In the genomic region with DNA sequence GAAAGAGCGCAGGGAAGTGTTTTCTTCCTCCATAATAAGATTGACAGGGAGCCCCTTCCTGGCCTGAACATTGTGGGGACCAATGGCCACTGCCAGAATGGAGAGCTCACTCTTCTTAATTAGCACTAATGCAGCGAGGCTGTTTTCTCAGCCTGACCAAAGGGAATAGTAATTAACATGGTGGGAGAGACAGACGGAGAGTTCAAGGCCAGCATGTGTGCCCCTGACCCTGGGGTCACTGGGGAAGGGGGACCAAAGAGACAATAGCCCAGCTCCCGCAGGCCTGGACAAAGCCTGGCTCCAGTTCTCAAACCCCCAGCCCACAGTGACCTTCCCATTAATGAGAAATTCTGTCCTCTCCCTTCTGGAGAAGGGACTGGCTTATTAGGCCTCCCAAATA, we compare ENCODE assay signal across 25 mouse cellular contexts.
DNase-seq lines count a peak whose midpoint lies in the region; ATAC-seq and TF ChIP-seq lines count a peak whose summit lies in the region.
"Had no signal": no experiment of that assay in that cellular context is flagged by ENCODE, and none has a peak within 500 bp of the region (broad histone marks: within the 10 kb centered on the region; RNA-seq: fewer than 3 reads in every experiment).

No protein-coding gene starts in this region.

- DNase-seq in forebrain, embryonic 14.5 days (ENCODE audit: low spot score), result no peak
- no peak for DNase-seq in midbrain, postnatal 0 days (ENCODE audit: low spot score)
- peak; percentile 27 for DNase-seq in embryonic facial prominence, embryonic 14.5 days (ENCODE audit: low spot score)
- DNase-seq in retina, postnatal 1 day, result peak; percentile 56
- no peak for DNase-seq in left cerebral cortex, postnatal 36 days (ENCODE audit: low spot score in 2 of 2)
- DNase-seq: B cell, adult 2 months; cerebellum, adult 18-20 months; cerebellum, postnatal 14 days; gastrocnemius, postnatal 36 days; heart, postnatal 4 days; layer of hippocampus, adult 9-11 months; lung, postnatal 4 days; right cerebral cortex, postnatal 14 days; thymus, adult 2 months had no signal

- H3K4me2 ChIP-seq in forebrain, embryonic 14.5 days (ENCODE audit: low read length), result no peak overlapping the region
- H3K4me2 ChIP-seq in forebrain, embryonic 15.5 days (replicated peaks), result no peak overlapping the region
- no peak overlapping the region for H3K4me2 ChIP-seq in midbrain, embryonic 12.5 days (replicated peaks)
- no peak overlapping the region for H3K4me2 ChIP-seq in midbrain, postnatal 0 days (ENCODE audit: low read depth, low read length, poor library complexity, severe bottlenecking)
- no peak overlapping the region for H3K4me2 ChIP-seq in embryonic facial prominence, embryonic 14.5 days (ENCODE audit: low read depth, low read length)
- H3K4me2 ChIP-seq: kidney, embryonic 15.5 days; limb, embryonic 15.5 days; lung, embryonic 15.5 days had no signal

- H3K27ac ChIP-seq in forebrain, embryonic 14.5 days (ENCODE audit: low read depth, low read length), result 0 out of 2 replicates have a peak overlapping the region, but pooled peaks have one; percentile 16
- H3K27ac ChIP-seq in forebrain, embryonic 15.5 days (replicated peaks), result no peak overlapping the region
- H3K27ac ChIP-seq in midbrain, embryonic 12.5 days (replicated peaks), result 0 out of 2 replicates have a peak overlapping the region, but pooled peaks have one; percentile 17
- no peak overlapping the region for H3K27ac ChIP-seq in midbrain, postnatal 0 days (ENCODE audit: low read depth, low read length)
- no peak overlapping the region for H3K27ac ChIP-seq in embryonic facial prominence, embryonic 14.5 days (replicated peaks; ENCODE audit: low read depth, low read length)
- H3K27ac ChIP-seq: kidney, embryonic 15.5 days; limb, embryonic 15.5 days; liver, embryonic 14.5 days; lung, embryonic 15.5 days; stomach, postnatal 0 days had no signal

- 11% methylated on average over 4 of the region's 4 CpGs for WGBS in forebrain, embryonic 14.5 days
- 14% methylated on average over 4 of the region's 4 CpGs for WGBS in forebrain, embryonic 15.5 days
- WGBS in midbrain, embryonic 12.5 days, result 46% methylated on average over 4 of the region's 4 CpGs
- WGBS in midbrain, postnatal 0 days, result 50% methylated on average over 4 of the region's 4 CpGs
- 49% methylated on average over 4 of the region's 4 CpGs for WGBS in embryonic facial prominence, embryonic 14.5 days

- no peak for ATAC-seq in forebrain, embryonic 14.5 days
- ATAC-seq in forebrain, embryonic 15.5 days (replicated peaks), result no peak
- ATAC-seq in midbrain, embryonic 12.5 days (ENCODE audit: low FRiP score, low read depth), result no peak
- no peak for ATAC-seq in midbrain, postnatal 0 days (ENCODE audit: low FRiP score)
- no peak; the same call in 1 of the 2 replicates for ATAC-seq in embryonic facial prominence, embryonic 14.5 days (ENCODE audit: low read depth)
- ATAC-seq: intestine, postnatal 0 days; Patski had no signal

- H3K36me3 ChIP-seq in forebrain, embryonic 14.5 days (ENCODE audit: control insufficient read depth, insufficient read depth, low read length), result no peaks in the 10 kb centered on the region
- H3K36me3 ChIP-seq in forebrain, embryonic 15.5 days, result no peaks in the 10 kb centered on the region
- no peaks in the 10 kb centered on the region for H3K36me3 ChIP-seq in midbrain, embryonic 12.5 days
- no peaks in the 10 kb centered on the region for H3K36me3 ChIP-seq in midbrain, postnatal 0 days (ENCODE audit: insufficient read depth, low read length)
- H3K36me3 ChIP-seq in embryonic facial prominence, embryonic 14.5 days (ENCODE audit: control insufficient read depth, insufficient read depth, low read length), result no peaks in the 10 kb centered on the region
- H3K36me3 ChIP-seq: G1E; kidney, embryonic 15.5 days; limb, embryonic 15.5 days; lung, embryonic 15.5 days had no signal

- H3K4me3 ChIP-seq in forebrain, embryonic 14.5 days (ENCODE audit: low read depth, low read length), result no peak overlapping the region
- H3K4me3 ChIP-seq in forebrain, embryonic 15.5 days, result no peak overlapping the region
- H3K4me3 ChIP-seq in midbrain, embryonic 12.5 days, result no peak overlapping the region
- H3K4me3 ChIP-seq in midbrain, postnatal 0 days (ENCODE audit: low read depth, low read length), result no peak overlapping the region
- no peak overlapping the region for H3K4me3 ChIP-seq in embryonic facial prominence, embryonic 14.5 days (ENCODE audit: low read depth, low read length)
- H3K4me3 ChIP-seq: kidney, embryonic 15.5 days; limb, embryonic 15.5 days; lung, embryonic 15.5 days had no signal

- no peaks in the 10 kb centered on the region for H3K9me3 ChIP-seq in forebrain, embryonic 14.5 days (replicated peaks; ENCODE audit: control insufficient read depth, low read length)
- no peaks in the 10 kb centered on the region for H3K9me3 ChIP-seq in forebrain, embryonic 15.5 days
- H3K9me3 ChIP-seq in midbrain, embryonic 12.5 days, result no peaks in the 10 kb centered on the region
- no peaks in the 10 kb centered on the region for H3K9me3 ChIP-seq in midbrain, postnatal 0 days (ENCODE audit: low read length)
- H3K9me3 ChIP-seq in embryonic facial prominence, embryonic 14.5 days (ENCODE audit: control insufficient read depth, low read length), result no peaks in the 10 kb centered on the region
- H3K9me3 ChIP-seq: kidney, embryonic 15.5 days; limb, embryonic 15.5 days; lung, embryonic 15.5 days had no signal

- no peaks in the 10 kb centered on the region for H3K27me3 ChIP-seq in forebrain, embryonic 14.5 days (replicated peaks; ENCODE audit: control insufficient read depth, insufficient read depth, low read length)
- H3K27me3 ChIP-seq in forebrain, embryonic 15.5 days, result peaks cover 10% of the 10 kb centered on the region; the same call in 1 of the 2 replicates
- H3K27me3 ChIP-seq in midbrain, embryonic 12.5 days, result 0 out of 2 replicates have a peak, but pooled peaks cover 3% of the 10 kb centered on the region
- no peaks in the 10 kb centered on the region for H3K27me3 ChIP-seq in midbrain, postnatal 0 days (ENCODE audit: insufficient read depth, low read length)
- H3K27me3 ChIP-seq in embryonic facial prominence, embryonic 14.5 days (replicated peaks; ENCODE audit: control insufficient read depth, insufficient read depth, low read length), result 0 out of 2 replicates have a peak, but pooled peaks cover 3% of the 10 kb centered on the region
- H3K27me3 ChIP-seq: CH12.LX; kidney, embryonic 15.5 days; limb, embryonic 15.5 days; lung, embryonic 15.5 days; Patski had no signal

- no peaks in the 10 kb centered on the region for H3K4me1 ChIP-seq in forebrain, embryonic 14.5 days (ENCODE audit: control insufficient read depth, insufficient read depth, low read length)
- H3K4me1 ChIP-seq in forebrain, embryonic 15.5 days, result no peaks in the 10 kb centered on the region
- H3K4me1 ChIP-seq in midbrain, embryonic 12.5 days, result peaks cover 22% of the 10 kb centered on the region
- no peaks in the 10 kb centered on the region for H3K4me1 ChIP-seq in midbrain, postnatal 0 days (ENCODE audit: insufficient read depth, low read length)
- H3K4me1 ChIP-seq in embryonic facial prominence, embryonic 14.5 days (ENCODE audit: control insufficient read depth, insufficient read depth, low read length), result no peaks in the 10 kb centered on the region
- H3K4me1 ChIP-seq: limb, embryonic 15.5 days; lung, embryonic 15.5 days had no signal

- no peak for TF ChIP-seq CTCF in midbrain, postnatal 0 days (IDR thresholded peaks at IDR 0.05)

- intact Hi-C loops in left cerebral cortex, postnatal 36 days (cut with DNase I), result no loop called here

- no peak overlapping the region for H3K9ac ChIP-seq in forebrain, embryonic 14.5 days (ENCODE audit: low read length)
- H3K9ac ChIP-seq in forebrain, embryonic 15.5 days (replicated peaks), result no peak overlapping the region
- no peak overlapping the region for H3K9ac ChIP-seq in midbrain, embryonic 12.5 days (replicated peaks)
- H3K9ac ChIP-seq in midbrain, postnatal 0 days (replicated peaks; ENCODE audit: low read length, poor library complexity, severe bottlenecking), result no peak overlapping the region
- no peak overlapping the region for H3K9ac ChIP-seq in embryonic facial prominence, embryonic 14.5 days (ENCODE audit: low read depth, low read length)
- H3K9ac ChIP-seq: kidney, embryonic 15.5 days; limb, embryonic 15.5 days; liver, embryonic 14.5 days; lung, embryonic 15.5 days had no signal

Comparison
In these comparisons a context has a peak if more than half of its experiments do, and no peak if none do; other contexts are left out.
1. H3K27ac ChIP-seq: peak in forebrain, embryonic 14.5 days (single experiment) and midbrain, embryonic 12.5 days (single experiment); none in forebrain, embryonic 15.5 days (single experiment), midbrain, postnatal 0 days (single experiment) and embryonic facial prominence, embryonic 14.5 days (single experiment).
2. DNase-seq: peak in embryonic facial prominence, embryonic 14.5 days (single experiment) and retina, postnatal 1 day (single experiment); none in forebrain, embryonic 14.5 days (single experiment), midbrain, postnatal 0 days (single experiment) and left cerebral cortex, postnatal 36 days (0 of 2).